Mouse (Mus musculus) neural tube, embryonic 11.5 days (tissue): ENCODE results near the gene Gm28919. TPM values are rescaled to one million over a fixed set of nuclear protein-coding genes. Genes with fewer than 3 reads are reported as not detected.
"Not testable (repeated sequence)": the region's sequence is repeated elsewhere in the genome, so short reads cannot be mapped to it uniquely, and the experiment has no call there.

Experiments used
- ATAC-seq: fragments of 200-750 bp; cut with Nextera tagmentation; 2 replicates; pipeline ENCODE4 v1.8.0; 2017; ENCODE audit warnings: moderate number of reproducible peaks, mild to moderate bottlenecking, moderate TSS enrichment, moderate library complexity; ENCODE audit not compliant: insufficient read depth, low FRiP score, low TSS enrichment
- DNase-seq: peaks from one replicate; pipeline ENCODE4 v3.0.0-alpha.2; 2015; ENCODE audit warnings: low spot score
- H3K27ac ChIP-seq: fragments of 300-500 bp; sonication (generic); 2 replicates; pipeline ENCODE4 v1.5.1; 2014; ENCODE audit warnings: low read depth, mild to moderate bottlenecking, low read length
- H3K27me3 ChIP-seq: fragments of 300-500 bp; sonication (generic); 2 replicates; pipeline ENCODE4 v1.6.1; 2014; ENCODE audit warnings: mild to moderate bottlenecking, low read length, mixed read lengths; ENCODE audit not compliant: control insufficient read depth, insufficient read depth
- H3K36me3 ChIP-seq: fragments of 300-500 bp; sonication (generic); 2 replicates; pipeline ENCODE4 v1.6.1; 2014; ENCODE audit warnings: mild to moderate bottlenecking, low read length, moderate library complexity, mixed read lengths; ENCODE audit not compliant: control insufficient read depth, insufficient read depth
- H3K4me1 ChIP-seq: fragments of 300-500 bp; sonication (generic); 2 replicates; pipeline ENCODE4 v1.6.1; 2014; ENCODE audit warnings: low read length, mixed read lengths; ENCODE audit not compliant: control insufficient read depth, insufficient read depth
- H3K4me2 ChIP-seq: fragments of 300-500 bp; sonication (generic); 2 replicates; pipeline ENCODE4 v1.6.1; 2014; ENCODE audit warnings: low read depth, mild to moderate bottlenecking, moderate library complexity
- H3K4me3 ChIP-seq: fragments of 300-500 bp; sonication (generic); 2 replicates; pipeline ENCODE4 v1.5.1; 2014; ENCODE audit warnings: low read depth, low read length
- H3K9ac ChIP-seq: fragments of 300-500 bp; sonication (generic); 2 replicates; pipeline ENCODE4 v1.6.1; 2014; ENCODE audit warnings: mild to moderate bottlenecking, low read length
- H3K9me3 ChIP-seq: fragments of 300-500 bp; sonication (generic); 2 replicates; pipeline ENCODE4 v1.6.1; 2016; ENCODE audit warnings: low read length; ENCODE audit not compliant: control insufficient read depth
- WGBS: fragments of 180-500 bp; shearing (Covaris S2); extraction: QIAGEN DNeasy Blood & Tissue Kit; methylation state at CpG from one replicate; pipeline ENCODE4 v1.1.7; 2014; 5-methylcytosine and 5-hydroxymethylcytosine counted together
- polyA plus RNA-seq: library from polyadenylated mRNA; unstranded; fragments of >200 nt; fragmentation: Nextera tagmentation; extraction: Ambion mirVana; gene quantifications from 2 replicates; pipeline ENCODE4 v1.2.1, GENCODE M21; 2014

Gene Gm28919
- not detected in 2 replicates for polyA plus RNA-seq

DNA sequence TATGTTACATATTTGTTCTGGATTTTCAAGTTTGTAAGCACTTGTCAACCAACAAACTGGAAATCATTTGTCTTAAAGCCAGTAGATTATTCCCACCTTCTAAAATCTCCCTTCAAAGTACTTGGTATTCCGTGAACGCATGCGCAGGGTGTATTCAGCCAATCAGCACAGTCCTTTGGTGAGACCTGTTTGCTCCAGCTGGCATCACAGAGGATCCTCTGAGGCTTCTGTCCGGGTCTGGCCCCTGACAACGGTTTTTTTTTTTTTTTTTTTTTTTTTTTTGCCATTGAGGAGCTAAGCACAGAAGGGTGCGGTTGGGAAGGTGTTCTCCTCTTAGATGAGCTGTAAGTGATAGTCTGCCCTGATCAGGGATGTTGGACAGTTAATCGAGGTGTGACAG is at the start of gene Gm28919:
TSS of gene Gm28919 (plus strand) at position 301 of the 400 bp plus-strand sequence.
- H3K9ac ChIP-seq, ATAC-seq, H3K27me3 ChIP-seq, H3K27ac ChIP-seq, H3K36me3 ChIP-seq, H3K9me3 ChIP-seq, H3K4me2 ChIP-seq, H3K4me1 ChIP-seq, DNase-seq, H3K4me3 ChIP-seq: not testable (repeated sequence)
- WGBS: 83% methylated on average over 2 of the region's 7 CpGs

Other genes starting within 250 kb of the Gm28919 start
- gene Gm21719, start 99.3 kb downstream of the Gm28919 start, polyA plus RNA-seq: not detected in 2 replicates